Mouse (Mus musculus): ENCODE results near the gene Slc25a35.
A peak's percentile ranks its signal among the peaks of the same experiment; 100 is the strongest.
"Not testable (repeated sequence)": the region's sequence is repeated elsewhere in the genome, so short reads cannot be mapped to it uniquely, and the experiment has no call there.

Gene Slc25a35

GRCm38 (mm10) chr11:68962159-68962558, 5.8 kb upstream of the Slc25a35 start:
- not testable (repeated sequence) for DNase-seq

DNA sequence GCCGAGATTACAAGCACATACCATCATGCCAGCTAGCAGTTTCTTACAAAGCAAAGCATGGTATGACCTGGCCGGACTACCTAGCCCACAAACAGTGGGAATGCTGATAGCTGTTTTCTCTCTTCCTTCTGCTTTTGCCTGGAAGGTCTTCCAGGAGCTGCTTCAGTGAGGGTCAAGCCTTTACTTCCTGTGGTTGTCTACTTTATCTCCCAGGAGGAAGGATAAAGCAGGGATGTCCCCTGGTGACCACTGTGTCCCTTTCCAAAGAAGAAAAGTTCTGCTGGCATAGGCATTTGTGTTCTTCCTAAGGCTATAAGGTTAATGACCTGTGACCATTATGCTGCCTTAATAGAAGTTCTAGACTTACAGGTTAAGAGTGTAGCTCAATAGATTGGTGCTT, 4.5 kb upstream of the Slc25a35 start:
- DNase-seq, result no peak

GRCm38 (mm10) chr11:68965050-68965449, 2.9 kb upstream of the Slc25a35 start:
- no peak for DNase-seq

DNA sequence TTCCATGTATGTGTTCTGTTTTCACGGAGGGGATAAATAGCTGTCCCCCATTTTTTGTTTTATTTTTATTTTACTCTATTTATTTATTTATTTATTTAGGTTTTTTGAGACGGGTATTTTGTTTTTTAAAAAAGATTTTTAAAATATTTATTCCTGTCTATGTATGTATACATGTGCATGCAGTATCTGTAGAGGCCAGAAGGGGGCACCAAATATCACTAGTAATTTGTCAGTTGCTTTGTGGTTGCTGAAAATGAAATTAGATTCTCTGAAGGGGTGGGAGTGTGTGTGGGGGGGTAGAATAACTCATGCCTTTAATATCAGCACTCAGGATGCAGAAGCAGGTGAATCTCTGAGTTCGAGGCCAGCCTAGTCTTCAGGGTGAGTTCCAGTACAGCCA, 2.1 kb upstream of the Slc25a35 start:
- peak; percentile 61 for DNase-seq

- no peak for DNase-seq
These were observed 1.4 kb upstream of the Slc25a35 start for GRCm38 (mm10) chr11:68966554-68966953.

DNA sequence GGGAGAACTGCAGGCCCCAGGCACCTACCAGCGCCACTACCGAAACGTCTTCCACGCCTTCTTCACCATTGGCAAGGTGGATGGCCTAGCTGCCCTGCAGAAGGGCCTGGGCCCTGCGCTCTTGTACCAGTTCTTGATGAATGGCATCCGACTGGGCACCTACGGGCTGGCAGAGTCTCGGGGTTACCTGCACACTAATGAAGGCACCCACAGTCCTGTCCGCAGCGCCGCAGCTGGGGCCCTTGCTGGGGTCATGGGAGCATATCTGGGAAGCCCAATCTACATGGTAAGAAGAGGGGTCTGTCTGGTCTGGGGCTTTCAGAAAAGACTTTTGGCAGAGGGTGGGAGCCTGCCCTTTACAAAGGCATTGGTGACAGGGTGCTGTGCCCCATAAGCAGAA, 821 bp downstream of the Slc25a35 start:
- DNase-seq, result no peak

DNA sequence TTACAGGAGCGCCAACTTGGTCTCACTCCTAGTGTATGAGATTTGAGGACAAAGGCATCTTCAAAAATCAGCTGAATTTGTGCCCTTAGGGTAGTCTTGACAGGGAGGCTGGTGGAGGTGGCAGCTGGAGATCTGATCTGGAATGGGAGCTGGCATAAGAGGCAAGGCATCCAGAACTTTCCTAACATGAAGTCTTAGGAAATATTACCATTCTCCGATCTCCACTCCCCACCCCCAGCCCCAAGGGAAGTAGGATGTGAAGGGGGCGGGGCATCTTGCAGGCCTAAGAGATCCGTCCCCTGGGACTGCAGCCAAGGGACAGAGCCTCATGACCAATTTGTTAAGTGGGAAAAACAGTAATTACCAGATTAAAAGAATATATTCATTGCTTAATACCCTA, 2.3 kb downstream of the Slc25a35 start:
- DNase-seq, result no peak

- peak; percentile 80 for DNase-seq
These were observed 5.5 kb downstream of the Slc25a35 start for GRCm38 (mm10) chr11:68973250-68974058.

- DNase-seq, result no peak
These were observed 6.1 kb downstream of the Slc25a35 start for GRCm38 (mm10) chr11:68974059-68974450.

- DNase-seq, result no peak
These were observed 7.2 kb downstream of the Slc25a35 start, which contains the start of gene Rangrf for GRCm38 (mm10) chr11:68975085-68975484. Gene Rangrf (minus strand): TSS chr11:68975185.

- DNase-seq, result no peak
These were observed 7.7 kb downstream of the Slc25a35 start for GRCm38 (mm10) chr11:68975601-68976000.

- DNase-seq, result no peak
These were observed 11.4 kb downstream of the Slc25a35 start for GRCm38 (mm10) chr11:68979320-68979733.

GRCm38 (mm10) chr11:68980919-68981318, 13.0 kb downstream of the Slc25a35 start:
- DNase-seq, result no peak

GRCm38 (mm10) chr11:68982639-68983369, 14.9 kb downstream of the Slc25a35 start:
- peak; percentile 66 for DNase-seq

DNA sequence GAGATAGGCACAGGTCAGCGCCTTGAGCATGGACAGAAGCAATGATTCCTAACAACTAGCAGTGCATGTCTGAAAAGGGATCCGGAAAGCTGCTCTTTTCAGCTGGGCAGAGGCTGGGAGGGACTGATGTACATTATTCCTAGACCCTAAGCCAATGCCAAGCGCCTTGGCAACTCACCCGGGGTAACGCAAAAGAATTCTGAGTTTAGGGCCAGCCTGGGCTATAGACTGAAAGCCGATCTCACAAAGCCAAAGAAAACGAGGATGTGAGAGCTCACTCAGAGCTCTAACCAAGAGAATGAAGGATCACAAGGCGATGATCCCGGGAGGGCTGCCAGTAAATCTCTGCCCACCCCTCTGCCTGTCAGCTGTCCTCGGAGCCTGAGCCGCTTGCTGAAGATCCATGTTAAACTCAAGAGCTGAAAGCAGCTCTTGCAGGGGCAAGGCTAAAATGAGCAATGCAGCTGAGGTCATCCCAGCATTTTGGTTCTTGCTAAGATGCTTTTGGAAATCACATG, 19.5 kb downstream of the Slc25a35 start:
- DNase-seq, result no peak

DNA sequence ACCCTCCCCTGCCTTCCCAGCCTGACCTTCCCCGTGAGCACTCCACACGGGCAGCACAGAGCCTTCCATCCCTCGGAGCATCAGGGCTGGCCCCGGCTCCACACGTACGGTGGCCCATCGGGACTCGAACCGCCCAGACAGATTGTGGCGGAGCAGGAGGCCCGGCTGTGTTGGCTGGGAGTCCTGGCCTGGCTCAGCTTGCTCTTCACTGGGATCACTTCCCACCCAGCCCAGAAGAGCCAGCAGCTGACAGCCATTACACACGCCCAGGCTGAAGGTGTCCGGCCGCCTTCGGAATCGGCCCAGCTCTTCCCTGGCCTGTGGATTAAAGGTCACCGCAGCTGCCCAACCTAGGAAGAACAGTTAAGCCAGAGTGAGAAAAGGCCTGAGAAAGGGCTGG, 20.4 kb downstream of the Slc25a35 start:
- DNase-seq, result peak; percentile 77

- DNase-seq, result peak; percentile 62
These were observed 25.2 kb downstream of the Slc25a35 start for GRCm38 (mm10) chr11:68993122-68993521.

GRCm38 (mm10) chr11:68994377-68994776, 26.4 kb downstream of the Slc25a35 start:
- no peak for DNase-seq

DNA sequence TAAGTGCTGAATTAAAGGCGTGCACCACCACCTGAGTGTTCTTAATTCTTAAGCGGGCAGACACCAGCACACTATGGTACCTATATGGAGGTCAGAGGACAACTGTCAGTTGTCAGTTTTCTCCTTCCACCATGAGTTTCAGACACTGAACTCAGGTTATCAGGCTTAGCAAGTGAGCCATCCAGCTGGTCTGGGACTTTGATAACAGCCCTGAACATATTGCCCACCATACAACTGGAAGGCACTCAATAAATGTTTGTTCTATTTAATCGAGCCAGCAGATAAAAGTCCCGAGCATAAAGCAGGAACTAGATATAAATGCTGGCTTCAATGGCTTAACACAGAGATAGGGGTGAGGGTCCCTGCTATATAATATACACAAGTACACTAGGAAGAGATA, 29.1 kb downstream of the Slc25a35 start:
- no peak for DNase-seq

DNA sequence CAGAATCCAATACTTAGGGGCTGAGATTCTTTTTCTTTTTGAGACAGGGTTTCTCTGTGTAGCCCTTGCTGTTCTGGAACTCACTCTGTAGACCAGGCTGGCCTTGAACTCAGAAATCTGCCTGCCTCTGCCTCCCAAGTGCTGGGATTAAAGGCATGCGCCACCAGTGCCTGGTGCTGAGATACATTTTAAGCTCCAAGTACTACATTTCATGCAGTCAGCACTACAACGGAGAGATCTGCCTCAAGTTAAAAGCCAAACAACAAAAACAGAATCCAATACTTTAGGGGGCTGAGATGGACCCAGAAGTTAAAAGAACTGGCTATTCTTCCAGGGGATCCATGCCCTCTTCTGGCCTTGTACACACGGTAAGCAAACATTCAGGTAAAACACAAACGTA, 34.9 kb downstream of the Slc25a35 start:
- not testable (repeated sequence) for DNase-seq

DNA sequence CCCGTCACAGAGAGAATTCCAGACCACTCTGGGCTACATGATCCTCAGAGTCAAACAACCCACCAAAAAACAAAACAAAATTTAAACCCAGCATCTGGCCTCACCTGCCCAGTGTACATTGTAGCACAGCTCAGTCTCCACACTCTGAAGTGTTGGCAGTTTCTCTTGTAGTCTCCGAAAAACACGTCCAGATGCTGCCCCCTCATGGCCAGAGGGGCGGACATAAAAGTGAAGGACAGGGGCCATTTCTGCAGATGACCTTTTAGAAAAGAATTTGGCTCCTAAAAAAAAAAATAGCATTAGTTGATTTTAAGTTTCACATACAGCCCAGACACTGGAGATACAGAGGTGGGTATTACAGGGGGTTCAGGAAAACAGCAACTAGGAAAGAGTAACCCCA, 35.7 kb downstream of the Slc25a35 start:
- no peak for DNase-seq

DNA sequence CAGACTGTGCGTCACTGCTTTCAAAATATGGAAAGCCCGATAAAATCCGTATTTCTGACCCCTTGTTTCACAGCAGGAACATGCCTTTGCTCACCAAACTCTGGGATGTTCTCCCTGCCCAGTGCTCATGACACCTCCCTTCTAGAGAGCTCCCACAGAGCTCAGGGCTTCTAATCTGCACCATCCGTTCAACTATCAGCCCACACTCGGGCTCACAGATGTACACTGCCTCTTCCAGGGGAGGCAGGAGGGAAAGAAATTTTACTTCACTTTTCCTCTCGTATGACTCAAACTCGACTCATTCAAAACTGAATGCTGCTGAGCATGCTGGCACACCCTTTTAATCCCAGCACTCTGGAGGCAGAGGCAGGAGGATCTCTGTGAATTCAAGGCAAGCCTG, 37.3 kb downstream of the Slc25a35 start:
- DNase-seq, result no peak

DNA sequence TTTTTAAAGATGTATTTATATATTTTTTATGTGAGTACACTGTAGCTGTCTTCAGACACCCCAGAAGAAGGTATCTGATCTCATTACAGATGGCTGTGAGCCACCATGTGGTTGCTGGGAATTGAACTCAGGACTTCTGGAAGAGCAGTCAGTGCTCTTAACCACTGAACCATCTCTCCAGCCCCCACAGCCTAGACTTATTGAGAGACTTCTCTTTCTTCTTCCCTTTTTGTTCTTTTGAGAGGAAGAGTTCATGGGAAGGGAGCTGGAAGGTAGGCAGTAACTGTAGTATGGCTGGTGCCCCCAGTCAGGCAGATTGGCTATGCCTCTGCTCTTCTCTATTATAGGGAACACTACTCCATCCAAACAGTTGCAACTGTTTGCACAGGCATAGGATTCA, 38.6 kb downstream of the Slc25a35 start:
- DNase-seq, result not testable (repeated sequence)
